ENCODE assay signal across 8 mouse cellular contexts in genomic region chr8:87944225-87944934, GRCm38 (mm10). TPM values are rescaled to one million over a fixed set of nuclear protein-coding genes. Genes with fewer than 3 reads are reported as not detected.
DNase-seq lines count a peak whose midpoint lies in the region; ATAC-seq and TF ChIP-seq lines count a peak whose summit lies in the region.

No protein-coding gene starts in this region.

- no peak for TF ChIP-seq POLR2A in lung, adult 2 months (IDR thresholded peaks at IDR 0.05; ENCODE audit: borderline replicate concordance, extremely low read depth, low read depth, low read length)

- 34% methylated on average over 5 of the region's 5 CpGs for WGBS in lung, embryonic 16.5 days
- WGBS in lung, adult 2 months: 62% methylated on average over 5 of the region's 5 CpGs
- WGBS in limb, embryonic 13.5 days: 19% methylated on average over 5 of the region's 5 CpGs
- 38% methylated on average over 5 of the region's 5 CpGs for WGBS in stomach, embryonic 16.5 days

- H3K4me2 ChIP-seq in lung, embryonic 16.5 days (ENCODE audit: low read depth, low read length): peak overlapping the region; percentile 94
- peak overlapping the region; percentile 87 for H3K4me2 ChIP-seq in limb, embryonic 13.5 days (replicated peaks)
- H3K4me2 ChIP-seq in stomach, embryonic 16.5 days (ENCODE audit: low read depth, low read length): peak overlapping the region; percentile 85; the same call in 1 of the 2 replicates

- H3K36me3 ChIP-seq in lung, embryonic 16.5 days (ENCODE audit: control insufficient read depth, insufficient read depth, low read length): no peaks in the 10 kb centered on the region
- H3K36me3 ChIP-seq in limb, embryonic 13.5 days: peaks cover 8% of the 10 kb centered on the region; the same call in 1 of the 2 replicates
- no peaks in the 10 kb centered on the region for H3K36me3 ChIP-seq in stomach, embryonic 16.5 days (ENCODE audit: control insufficient read depth, insufficient read depth, low read length)

- no peak for TF ChIP-seq CTCF in lung, adult 2 months (IDR thresholded peaks at IDR 0.05; ENCODE audit: insufficient read depth, low read length)

- no peak overlapping the region for H3K27ac ChIP-seq in lung, embryonic 16.5 days (ENCODE audit: low read length)
- no peak overlapping the region; the same call in 1 of the 2 replicates for H3K27ac ChIP-seq in limb, embryonic 13.5 days
- no peak overlapping the region for H3K27ac ChIP-seq in stomach, embryonic 16.5 days (ENCODE audit: low read length)

- DNase-seq in cerebellum, adult 11-12 months: peak; percentile 41
- no peak for DNase-seq in cerebellum, adult 9-10 months
- DNase-seq in lung, adult 2 months: no peak
- no peak for DNase-seq in spleen, postnatal 4 days (ENCODE audit: low spot score in 2 of 2)

- H3K9me3 ChIP-seq in lung, embryonic 16.5 days (ENCODE audit: control insufficient read depth, low read length): no peaks in the 10 kb centered on the region
- no peaks in the 10 kb centered on the region for H3K9me3 ChIP-seq in limb, embryonic 13.5 days
- no peaks in the 10 kb centered on the region for H3K9me3 ChIP-seq in stomach, embryonic 16.5 days (replicated peaks; ENCODE audit: control insufficient read depth, low read length)

- no peak overlapping the region; the same call in 1 of the 2 replicates for H3K4me3 ChIP-seq in lung, embryonic 16.5 days (ENCODE audit: low read length)
- no peak overlapping the region for H3K4me3 ChIP-seq in lung, adult 2 months (replicated peaks; ENCODE audit: extremely low read depth, low read depth, low read length)
- peak overlapping the region; percentile 44 for H3K4me3 ChIP-seq in limb, embryonic 13.5 days
- peak overlapping the region; percentile 49; the same call in 1 of the 2 replicates for H3K4me3 ChIP-seq in stomach, embryonic 16.5 days (replicated peaks; ENCODE audit: low read length)

- no peaks in the 10 kb centered on the region for H3K27me3 ChIP-seq in lung, embryonic 16.5 days (ENCODE audit: control insufficient read depth, insufficient read depth, low read depth, low read length)
- no peaks in the 10 kb centered on the region for H3K27me3 ChIP-seq in limb, embryonic 13.5 days
- H3K27me3 ChIP-seq in stomach, embryonic 16.5 days (ENCODE audit: control insufficient read depth, insufficient read depth, low read length): no peaks in the 10 kb centered on the region

- peak overlapping the region; percentile 76 for H3K9ac ChIP-seq in lung, embryonic 16.5 days (ENCODE audit: low read length)
- H3K9ac ChIP-seq in limb, embryonic 13.5 days: peak overlapping the region; percentile 72
- H3K9ac ChIP-seq in stomach, embryonic 16.5 days (ENCODE audit: low read length): peak overlapping the region; percentile 73; the same call in 1 of the 2 replicates

- ATAC-seq in lung, embryonic 16.5 days (ENCODE audit: low read depth): no peak
- peak; percentile 37; the same call in 1 of the 2 replicates for ATAC-seq in limb, embryonic 13.5 days (ENCODE audit: low FRiP score, low read depth)
- no peak for ATAC-seq in stomach, embryonic 16.5 days (ENCODE audit: insufficient read depth, low FRiP score)
- no peak for ATAC-seq in megakaryocyte-erythroid progenitor cell, adult 5-6 weeks (replicated peaks; ENCODE audit: low FRiP score, low TSS enrichment, poor library complexity, severe bottlenecking)

- H3K4me1 ChIP-seq in lung, embryonic 16.5 days (replicated peaks; ENCODE audit: control insufficient read depth, insufficient read depth, low read length): peaks cover 16% of the 10 kb centered on the region
- peaks cover 2% of the 10 kb centered on the region for H3K4me1 ChIP-seq in lung, adult 2 months (ENCODE audit: control insufficient read depth, insufficient read depth, low read length)
- peaks cover 72% of the 10 kb centered on the region for H3K4me1 ChIP-seq in limb, embryonic 13.5 days
- peaks cover 21% of the 10 kb centered on the region for H3K4me1 ChIP-seq in stomach, embryonic 16.5 days (ENCODE audit: control insufficient read depth, insufficient read depth, low read length)

RNA-seq across cellular contexts. Expression of gene Zfp423, which starts 15.0 kb away (rescaled TPM):
- 5.8 and 7.5 TPM in 2 replicates for polyA plus RNA-seq in lung, embryonic 16.5 days (2015; fragmentation: Nextera tagmentation; extraction: Ambion mirVana)
- 6.4 and 7.5 TPM in 2 replicates for polyA plus RNA-seq in lung, adult 2 months (2012; rRNA removed)
- 26.4 and 27.2 TPM in 2 replicates for polyA plus RNA-seq in limb, embryonic 13.5 days (2015; fragmentation: Nextera tagmentation; extraction: Ambion mirVana)
- 4.9 and 7.0 TPM in 2 replicates for polyA plus RNA-seq in stomach, embryonic 16.5 days (2015; fragmentation: Nextera tagmentation; extraction: Ambion mirVana)
- not detected in 2 replicates for total RNA-seq in megakaryocyte-erythroid progenitor cell, adult 5-6 weeks (2014; fragmentation: Nextera tagmentation)
- not detected in 2 replicates for total RNA-seq in megakaryocyte-erythroid progenitor cell, adult 5-6 weeks (2017)

Comparison
In these comparisons a context has a peak if more than half of its experiments do, and no peak if none do; other contexts are left out.
1. H3K4me3 ChIP-seq: peak in limb, embryonic 13.5 days (single experiment) and stomach, embryonic 16.5 days (single experiment); none in lung, embryonic 16.5 days (single experiment) and lung, adult 2 months (single experiment).
2. Peak in every context shown above with its lines, with median percentiles within 50 percentile points of each other: H3K4me2 ChIP-seq and H3K9ac ChIP-seq.